Mouse (Mus musculus): ENCODE data around the gene Spem2. TPM values are rescaled to one million over a fixed set of nuclear protein-coding genes. Genes with fewer than 3 reads are reported as not detected.

Spem2 gene
- polyA plus RNA-seq, 1 experiment from 2014 or later = not detected

- Histone ChIP-seq H3K4me2 (replicated peaks; ENCODE audit: low read depth, low read length) (no peak overlapping the region), H3K27me3 (ENCODE audit: control insufficient read depth, insufficient read depth, low read length) (peaks cover 4% of the 10 kb centered on the region; the same call in 1 of the 2 replicates), H3K9ac (ENCODE audit: low read depth, low read length) (no peak overlapping the region), H3K27ac (ENCODE audit: low read depth, low read length) (no peak overlapping the region), H3K36me3 (ENCODE audit: control insufficient read depth, insufficient read depth, low read length) (0 out of 2 replicates have a peak, but pooled peaks cover 2% of the 10 kb centered on the region), H3K4me3 (ENCODE audit: low read length) (no peak overlapping the region), H3K9me3 (ENCODE audit: control insufficient read depth, low read length) (no peaks in the 10 kb centered on the region), H3K4me1 (ENCODE audit: control insufficient read depth, insufficient read depth, low read length) (peaks cover 16% of the 10 kb centered on the region)
- WGBS = 64% methylated on average over 7 of the region's 7 CpGs
- no peak for ATAC-seq (ENCODE audit: low FRiP score, low TSS enrichment)
Observed at GRCm38 (mm10) chr11:69778985-69779384, 39.3 kb downstream of the Spem2 start.

DNA sequence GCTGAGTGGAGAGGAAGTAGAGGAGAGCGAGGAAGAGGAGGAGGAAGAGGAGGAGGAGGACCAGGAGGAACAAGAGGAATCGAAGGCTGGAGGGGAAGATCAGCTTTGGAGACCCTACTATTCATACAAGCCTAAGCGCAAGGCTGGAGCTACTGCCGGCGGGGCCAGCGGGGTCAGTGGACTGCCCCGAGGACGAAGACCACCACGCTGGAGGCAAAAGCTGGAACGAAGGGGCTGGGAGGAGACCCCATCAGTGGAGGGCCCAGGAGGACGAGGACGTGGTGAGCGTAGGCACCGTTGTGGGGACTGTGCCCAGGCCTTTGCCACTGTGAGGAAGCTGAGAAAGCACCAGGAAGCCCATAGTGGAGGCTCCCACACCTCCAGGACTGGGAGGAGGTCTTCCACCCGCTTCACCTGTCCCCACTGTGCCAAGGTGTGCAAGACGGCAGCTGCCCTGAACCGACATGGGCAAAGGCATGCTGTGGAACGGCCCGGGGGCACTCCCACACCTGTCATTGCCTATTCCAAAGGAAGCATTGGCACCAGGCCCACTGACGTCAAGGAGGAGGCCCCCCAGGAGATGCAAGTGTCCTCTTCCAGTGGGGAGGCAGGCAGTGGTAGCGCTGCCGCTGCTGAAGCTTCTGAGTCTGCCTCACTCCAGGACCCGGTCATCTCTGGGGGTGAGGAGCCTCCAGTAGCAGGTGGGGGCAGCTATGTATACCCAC, 39.8 kb downstream of the Spem2 start:
- Histone ChIP-seq H3K27ac (ENCODE audit: low read depth, low read length) (no peak overlapping the region), H3K4me2 (replicated peaks; ENCODE audit: low read depth, low read length) (no peak overlapping the region), H3K4me3 (ENCODE audit: low read length) (no peak overlapping the region), H3K36me3 (ENCODE audit: control insufficient read depth, insufficient read depth, low read length) (0 out of 2 replicates have a peak, but pooled peaks cover 2% of the 10 kb centered on the region), H3K27me3 (ENCODE audit: control insufficient read depth, insufficient read depth, low read length) (peaks cover 4% of the 10 kb centered on the region; the same call in 1 of the 2 replicates), H3K9ac (ENCODE audit: low read depth, low read length) (no peak overlapping the region), H3K4me1 (ENCODE audit: control insufficient read depth, insufficient read depth, low read length) (peaks cover 16% of the 10 kb centered on the region), H3K9me3 (ENCODE audit: control insufficient read depth, low read length) (no peaks in the 10 kb centered on the region)
- 69% methylated on average over 21 of the region's 23 CpGs for WGBS
- no peak for ATAC-seq (ENCODE audit: low FRiP score, low TSS enrichment)

- H3K4me2 ChIP-seq (replicated peaks; ENCODE audit: low read depth, low read length) = no peak overlapping the region
Observed at GRCm38 (mm10) chr11:69777504-69778257, 40.6 kb downstream of the Spem2 start.

GRCm38 (mm10) chr11:69776488-69776887, 41.8 kb downstream of the Spem2 start:
- Histone ChIP-seq H3K4me3 (ENCODE audit: low read length) (no peak overlapping the region), H3K36me3 (ENCODE audit: control insufficient read depth, insufficient read depth, low read length) (0 out of 2 replicates have a peak, but pooled peaks cover 2% of the 10 kb centered on the region), H3K9me3 (ENCODE audit: control insufficient read depth, low read length) (no peaks in the 10 kb centered on the region), H3K27me3 (ENCODE audit: control insufficient read depth, insufficient read depth, low read length) (peaks cover 4% of the 10 kb centered on the region; the same call in 1 of the 2 replicates), H3K4me2 (replicated peaks; ENCODE audit: low read depth, low read length) (no peak overlapping the region), H3K9ac (ENCODE audit: low read depth, low read length) (no peak overlapping the region), H3K4me1 (ENCODE audit: control insufficient read depth, insufficient read depth, low read length) (peaks cover 16% of the 10 kb centered on the region), H3K27ac (ENCODE audit: low read depth, low read length) (no peak overlapping the region)
- 90% methylated on average over 20 of the region's 20 CpGs for WGBS
- no peak for ATAC-seq (ENCODE audit: low FRiP score, low TSS enrichment)

More at GRCm38 (mm10) chr11:69777504-69778257, 40.6 kb downstream of the Spem2 start:
- Histone ChIP-seq H3K9me3 (ENCODE audit: control insufficient read depth, low read length) (no peaks in the 10 kb centered on the region), H3K4me3 (ENCODE audit: low read length) (no peak overlapping the region), H3K4me1 (ENCODE audit: control insufficient read depth, insufficient read depth, low read length) (peaks cover 16% of the 10 kb centered on the region), H3K36me3 (ENCODE audit: control insufficient read depth, insufficient read depth, low read length) (0 out of 2 replicates have a peak, but pooled peaks cover 2% of the 10 kb centered on the region), H3K27me3 (ENCODE audit: control insufficient read depth, insufficient read depth, low read length) (peaks cover 4% of the 10 kb centered on the region; the same call in 1 of the 2 replicates), H3K9ac (ENCODE audit: low read depth, low read length) (no peak overlapping the region), H3K27ac (ENCODE audit: low read depth, low read length) (no peak overlapping the region)
- 51% methylated on average over 26 of the region's 26 CpGs for WGBS
- ATAC-seq (ENCODE audit: low FRiP score, low TSS enrichment) = peak; percentile 54; the same call in 1 of the 2 replicates

GRCm38 (mm10) chr11:69775716-69776115, 42.5 kb downstream of the Spem2 start:
- H3K36me3 ChIP-seq (ENCODE audit: control insufficient read depth, insufficient read depth, low read length) = 0 out of 2 replicates have a peak, but pooled peaks cover 2% of the 10 kb centered on the region
- ATAC-seq (ENCODE audit: low FRiP score, low TSS enrichment) = no peak
- H3K27ac ChIP-seq (ENCODE audit: low read depth, low read length) = no peak overlapping the region
- H3K4me1 ChIP-seq (ENCODE audit: control insufficient read depth, insufficient read depth, low read length) = peaks cover 16% of the 10 kb centered on the region
- H3K9me3 ChIP-seq (ENCODE audit: control insufficient read depth, low read length) = no peaks in the 10 kb centered on the region
- H3K27me3 ChIP-seq (ENCODE audit: control insufficient read depth, insufficient read depth, low read length) = peaks cover 4% of the 10 kb centered on the region; the same call in 1 of the 2 replicates
- 64% methylated on average over 10 of the region's 10 CpGs for WGBS
- H3K4me3 ChIP-seq (ENCODE audit: low read length) = no peak overlapping the region
- no peak overlapping the region for H3K9ac ChIP-seq (ENCODE audit: low read depth, low read length)
- H3K4me2 ChIP-seq (replicated peaks; ENCODE audit: low read depth, low read length) = no peak overlapping the region

DNA sequence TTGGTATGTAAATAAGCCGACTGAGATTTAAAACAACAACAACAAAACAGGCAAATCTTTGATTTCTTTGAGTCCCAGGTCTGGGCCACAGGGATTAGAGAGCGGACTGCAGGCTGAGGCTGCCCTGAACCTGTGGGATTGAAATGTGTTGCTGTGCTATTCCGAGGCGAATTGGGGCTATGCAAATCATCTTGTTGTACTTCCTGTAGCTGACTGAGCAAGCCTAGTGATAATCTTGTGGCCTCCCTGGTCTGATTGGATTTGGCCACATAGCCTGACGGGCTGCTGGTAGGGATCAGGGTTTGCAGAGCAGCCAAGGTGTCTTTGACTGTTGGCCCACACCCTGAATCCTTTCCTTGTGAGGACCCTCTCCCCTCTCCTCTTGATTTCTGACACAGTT, 43.3 kb downstream of the Spem2 start:
- H3K4me3 ChIP-seq (ENCODE audit: low read length) = no peak overlapping the region
- H3K27ac ChIP-seq (ENCODE audit: low read depth, low read length) = no peak overlapping the region
- H3K9ac ChIP-seq (ENCODE audit: low read depth, low read length) = no peak overlapping the region
- peaks cover 4% of the 10 kb centered on the region; the same call in 1 of the 2 replicates for H3K27me3 ChIP-seq (ENCODE audit: control insufficient read depth, insufficient read depth, low read length)
- 0 out of 2 replicates have a peak, but pooled peaks cover 2% of the 10 kb centered on the region for H3K36me3 ChIP-seq (ENCODE audit: control insufficient read depth, insufficient read depth, low read length)
- ATAC-seq (ENCODE audit: low FRiP score, low TSS enrichment) = no peak
- 71% methylated on average over 5 of the region's 5 CpGs for WGBS
- H3K4me2 ChIP-seq (replicated peaks; ENCODE audit: low read depth, low read length) = no peak overlapping the region
- no peaks in the 10 kb centered on the region for H3K9me3 ChIP-seq (ENCODE audit: control insufficient read depth, low read length)
- peaks cover 16% of the 10 kb centered on the region for H3K4me1 ChIP-seq (ENCODE audit: control insufficient read depth, insufficient read depth, low read length)

GRCm38 (mm10) chr11:69767625-69767909, 50.7 kb downstream of the Spem2 start:
- WGBS = 46% methylated on average over 4 of the region's 4 CpGs
- no peak overlapping the region for H3K4me2 ChIP-seq (replicated peaks; ENCODE audit: low read depth, low read length)
- ATAC-seq (ENCODE audit: low FRiP score, low TSS enrichment) = no peak
- H3K36me3 ChIP-seq (ENCODE audit: control insufficient read depth, insufficient read depth, low read length) = no peaks in the 10 kb centered on the region
- H3K27me3 ChIP-seq (ENCODE audit: control insufficient read depth, insufficient read depth, low read length) = no peaks in the 10 kb centered on the region
- no peak overlapping the region for H3K27ac ChIP-seq (ENCODE audit: low read depth, low read length)
- H3K4me3 ChIP-seq (ENCODE audit: low read length) = no peak overlapping the region
- peaks cover 15% of the 10 kb centered on the region for H3K4me1 ChIP-seq (ENCODE audit: control insufficient read depth, insufficient read depth, low read length)
- H3K9me3 ChIP-seq (ENCODE audit: control insufficient read depth, low read length) = no peaks in the 10 kb centered on the region
- H3K9ac ChIP-seq (ENCODE audit: low read depth, low read length) = no peak overlapping the region; the same call in 1 of the 2 replicates

DNA sequence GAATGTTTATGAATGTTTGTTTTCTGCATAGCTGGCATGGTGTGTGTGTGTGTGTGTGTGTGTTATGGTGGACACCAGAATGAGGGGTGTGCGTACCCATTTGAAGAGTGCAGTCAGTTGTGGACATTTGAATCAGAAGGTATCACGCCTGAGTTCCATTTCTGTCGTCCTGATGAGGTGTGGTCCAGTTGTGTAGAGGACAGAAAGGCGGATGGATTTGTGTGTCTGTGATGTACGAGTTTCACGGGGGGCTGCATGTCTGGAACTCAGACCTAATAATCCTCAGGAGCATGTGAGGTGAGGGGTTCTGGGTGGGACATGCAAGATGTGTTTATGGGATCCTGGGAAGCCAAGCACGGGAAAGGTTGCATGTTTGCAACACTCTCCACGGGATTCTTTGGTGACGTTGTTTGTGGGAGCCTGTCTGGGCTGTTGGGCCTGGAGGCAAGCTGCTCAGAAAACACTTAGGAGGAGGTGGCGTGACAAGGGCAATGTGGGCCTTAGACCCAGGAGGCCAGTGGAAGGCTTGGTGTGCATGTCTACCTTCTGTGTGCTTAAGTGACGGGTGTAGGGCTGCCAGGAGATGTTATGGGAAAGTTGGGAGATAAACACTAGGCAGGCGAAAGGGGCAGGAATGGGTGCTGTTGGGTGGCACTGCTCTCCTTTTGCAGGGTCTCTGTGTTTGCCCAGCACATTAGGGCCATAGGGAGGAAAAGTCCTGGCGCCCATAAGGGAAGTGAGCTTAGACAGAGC, 51.2 kb downstream of the Spem2 start:
- H3K27me3 ChIP-seq (ENCODE audit: control insufficient read depth, insufficient read depth, low read length) = no peaks in the 10 kb centered on the region
- peak overlapping the region; percentile 91 for H3K9ac ChIP-seq (ENCODE audit: low read depth, low read length)
- H3K9me3 ChIP-seq (ENCODE audit: control insufficient read depth, low read length) = no peaks in the 10 kb centered on the region
- H3K4me1 ChIP-seq (ENCODE audit: control insufficient read depth, insufficient read depth, low read length) = peaks cover 15% of the 10 kb centered on the region
- peak overlapping the region; percentile 89 for H3K4me3 ChIP-seq (ENCODE audit: low read length)
- H3K36me3 ChIP-seq (ENCODE audit: control insufficient read depth, insufficient read depth, low read length) = no peaks in the 10 kb centered on the region
- ATAC-seq (ENCODE audit: low FRiP score, low TSS enrichment) = no peak
- H3K4me2 ChIP-seq (replicated peaks; ENCODE audit: low read depth, low read length) = peak overlapping the region; percentile 85
- 50% methylated on average over 13 of the region's 13 CpGs for WGBS
- H3K27ac ChIP-seq (ENCODE audit: low read depth, low read length) = peak overlapping the region; percentile 81; the same call in 1 of the 2 replicates
